Mouse (Mus musculus) central nervous system, embryonic 11.5 days (tissue): ENCODE results near the gene Fbxw26. TPM values are rescaled to one million over a fixed set of nuclear protein-coding genes. Genes with fewer than 3 reads are reported as not detected.

Experiments used
- polyA plus RNA-seq: library from polyadenylated mRNA; depleted of rRNA; stranded (reverse); fragments of >200 nt; gene quantifications from 2 replicates; pipeline ENCODE4 v1.2.3, GENCODE M21; 2012; rRNA removed

The Fbxw26 gene
- polyA plus RNA-seq = not detected in 2 replicates

DNA sequence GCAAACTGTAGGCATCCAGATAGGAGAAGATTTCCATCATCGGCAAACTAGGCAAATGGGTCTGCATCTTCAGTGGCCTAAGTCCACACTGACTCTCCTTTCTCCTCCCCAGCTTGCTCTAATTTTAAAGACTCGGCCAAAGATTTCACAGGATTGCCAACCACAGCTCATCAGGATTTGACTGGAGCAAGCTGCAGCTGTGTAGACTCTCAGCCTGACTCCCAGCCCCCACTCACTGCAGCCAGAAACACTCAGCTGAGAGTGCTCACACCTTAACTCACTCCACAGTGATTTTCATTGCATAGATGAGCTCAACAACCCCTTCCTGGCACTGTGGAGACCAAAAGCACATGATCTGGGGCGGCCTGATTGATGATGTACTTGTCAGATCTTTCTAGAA, at the start of gene Fbxw26:
Gene Fbxw26 (minus strand): TSS at position 101 of the 400 bp plus-strand sequence.

DNA sequence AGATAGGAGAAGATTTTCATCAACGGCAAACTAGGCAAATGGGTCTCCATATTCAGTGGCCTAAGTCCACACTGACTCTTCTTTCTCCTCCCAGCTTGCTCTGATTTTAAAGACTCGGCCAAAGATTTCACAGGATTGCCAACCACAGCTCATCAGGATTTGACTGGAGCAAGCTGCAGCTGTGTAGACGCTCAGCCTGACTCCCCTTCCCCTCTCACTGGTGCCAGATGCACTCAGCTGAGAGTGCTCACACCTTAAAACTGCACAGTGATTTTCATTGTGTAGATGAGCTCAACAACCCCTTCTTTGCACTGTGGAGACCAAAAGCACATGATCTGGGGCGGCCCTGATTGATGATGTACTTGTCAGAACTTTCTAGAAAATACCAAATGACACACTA, 44.7 kb upstream of the Fbxw26 start, which contains the start of gene Fbxw27:
Gene Fbxw27 (minus strand): TSS at position 101 of the 400 bp plus-strand sequence.

DNA sequence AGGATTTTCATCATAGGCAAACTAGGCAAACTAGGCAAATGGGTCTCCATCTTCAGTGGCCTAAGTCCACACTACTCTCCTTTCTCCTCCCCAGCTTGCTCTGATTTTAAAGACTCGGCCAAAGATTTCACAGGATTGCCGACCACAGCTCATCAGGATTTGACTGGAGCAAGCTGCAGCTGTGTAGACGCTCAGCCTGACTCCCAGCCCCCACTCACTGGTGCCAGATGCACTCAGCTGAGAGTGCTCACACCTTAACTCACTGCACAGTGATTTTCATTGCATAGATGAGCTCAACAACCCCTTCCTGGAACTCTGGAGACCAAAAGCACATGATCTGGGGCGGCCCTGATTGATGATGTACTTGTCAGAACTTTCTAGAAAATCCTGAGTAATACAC, 43.3 kb downstream of the Fbxw26 start, which contains the start of gene Fbxw18:
Gene Fbxw18 (minus strand): TSS at position 101 of the 400 bp plus-strand sequence.

Other genes starting within 250 kb of the Fbxw26 start
- 0.09 and 0.20 TPM in 2 replicates for gene Fbxw15, start 177.8 kb downstream of the Fbxw26 start, polyA plus RNA-seq
- gene Fbxw24, start 120.0 kb downstream of the Fbxw26 start, polyA plus RNA-seq = 0.06 TPM in 1 of 2 replicates, not detected in the other
- 0.05 TPM in 1 of 2 replicates, not detected in the other for gene Fbxw25, start 81.4 kb downstream of the Fbxw26 start, polyA plus RNA-seq
- gene Fbxw18, start 43.4 kb downstream of the Fbxw26 start, polyA plus RNA-seq = 0.06 and 0.12 TPM in 2 replicates
- not detected in 2 replicates for gene Fbxw27, start 44.6 kb upstream of the Fbxw26 start, polyA plus RNA-seq
- not detected in 2 replicates for gene Spink8, start 66.2 kb upstream of the Fbxw26 start, polyA plus RNA-seq
- gene Nme6, start 86.7 kb upstream of the Fbxw26 start, polyA plus RNA-seq = 45.0 and 64.6 TPM in 2 replicates
- gene Camp, start 103.5 kb upstream of the Fbxw26 start, polyA plus RNA-seq = 1.3 and 2.6 TPM in 2 replicates
- gene Cdc25a, start 129.5 kb upstream of the Fbxw26 start, polyA plus RNA-seq = 37.1 and 39.4 TPM in 2 replicates
- gene Map4, start 185.4 kb upstream of the Fbxw26 start, polyA plus RNA-seq = 109 TPM in 2 replicates